Mouse (Mus musculus) heart, embryonic 11.5 days (tissue): Measurements from ENCODE around the gene Dnlz. TPM values are rescaled to one million over a fixed set of nuclear protein-coding genes. Genes with fewer than 3 reads are reported as not detected.
"Not testable (repeated sequence)": the region's sequence is repeated elsewhere in the genome, so short reads cannot be mapped to it uniquely, and the experiment has no call there.

ENCODE experiments used
- ATAC-seq: fragments of 200-750 bp; cut with Nextera tagmentation; replicated peaks from 2 replicates; pipeline ENCODE4 v1.8.0; 2017; ENCODE audit warnings: moderate library complexity; ENCODE audit not compliant: insufficient number of reproducible peaks, low FRiP score, low TSS enrichment
- H3K27ac ChIP-seq: fragments of 300-500 bp; sonication (generic); 2 replicates; pipeline ENCODE4 v1.5.1; 2014; ENCODE audit warnings: mild to moderate bottlenecking, low read depth, low read length
- H3K27me3 ChIP-seq: fragments of 300-500 bp; sonication (generic); 2 replicates; pipeline ENCODE4 v1.6.1; 2014; ENCODE audit warnings: mild to moderate bottlenecking, low read length, mixed read lengths; ENCODE audit not compliant: control insufficient read depth, insufficient read depth
- H3K36me3 ChIP-seq: fragments of 300-500 bp; sonication (generic); 2 replicates; pipeline ENCODE4 v1.6.1; 2014; ENCODE audit warnings: mild to moderate bottlenecking, low read length, moderate library complexity, mixed read lengths; ENCODE audit not compliant: control insufficient read depth, insufficient read depth
- H3K4me1 ChIP-seq: fragments of 300-500 bp; sonication (generic); 2 replicates; pipeline ENCODE4 v1.6.1; 2014; ENCODE audit warnings: low read length; ENCODE audit not compliant: control insufficient read depth, insufficient read depth
- H3K4me2 ChIP-seq: fragments of 300-500 bp; sonication (generic); 2 replicates; pipeline ENCODE4 v1.6.1; 2014; ENCODE audit warnings: mild to moderate bottlenecking, moderate library complexity
- H3K4me3 ChIP-seq: fragments of 300-500 bp; sonication (generic); 2 replicates; pipeline ENCODE4 v1.5.1; 2014; ENCODE audit warnings: low read depth, low read length
- H3K9ac ChIP-seq: fragments of 300-500 bp; sonication (generic); 2 replicates; pipeline ENCODE4 v1.6.1; 2014; ENCODE audit warnings: mild to moderate bottlenecking, low read depth, low read length, moderate library complexity
- H3K9me3 ChIP-seq: fragments of 300-500 bp; sonication (generic); replicated peaks from 2 replicates; pipeline ENCODE4 v1.6.1; 2016; ENCODE audit warnings: low read length; ENCODE audit not compliant: control insufficient read depth
- WGBS: fragments of 180-500 bp; shearing (Covaris S2); extraction: QIAGEN DNeasy Blood & Tissue Kit; methylation state at CpG from one replicate; pipeline ENCODE4 v1.1.7; 2014; ENCODE audit not compliant: insufficient replicate concordance; 5-methylcytosine and 5-hydroxymethylcytosine counted together
- polyA plus RNA-seq: library from polyadenylated mRNA; unstranded; fragments of >200 nt; fragmentation: Nextera tagmentation; extraction: Ambion mirVana; gene quantifications from 2 replicates; pipeline ENCODE4 v1.2.1, GENCODE M21; 2014

The Dnlz gene
- polyA plus RNA-seq, 1 experiment from 2014 or later = 26.3 TPM

GRCm38 (mm10) chr2:26388682-26389153, 36.8 kb upstream of the Dnlz start:
- no peaks in the 10 kb centered on the region for H3K27me3 ChIP-seq
- H3K4me2 ChIP-seq = peak overlapping the region; percentile 90
- ATAC-seq = peak; percentile 56
- peak overlapping the region; percentile 97 for H3K4me3 ChIP-seq
- H3K9me3 ChIP-seq = no peaks in the 10 kb centered on the region
- H3K4me1 ChIP-seq = peaks cover 9% of the 10 kb centered on the region
- peak overlapping the region; percentile 50; the same call in 1 of the 2 replicates for H3K27ac ChIP-seq
- WGBS = under 1% methylated on average over 40 of the region's 45 CpGs
- peaks cover 47% of the 10 kb centered on the region for H3K36me3 ChIP-seq
- peak overlapping the region; percentile 82 for H3K9ac ChIP-seq

DNA sequence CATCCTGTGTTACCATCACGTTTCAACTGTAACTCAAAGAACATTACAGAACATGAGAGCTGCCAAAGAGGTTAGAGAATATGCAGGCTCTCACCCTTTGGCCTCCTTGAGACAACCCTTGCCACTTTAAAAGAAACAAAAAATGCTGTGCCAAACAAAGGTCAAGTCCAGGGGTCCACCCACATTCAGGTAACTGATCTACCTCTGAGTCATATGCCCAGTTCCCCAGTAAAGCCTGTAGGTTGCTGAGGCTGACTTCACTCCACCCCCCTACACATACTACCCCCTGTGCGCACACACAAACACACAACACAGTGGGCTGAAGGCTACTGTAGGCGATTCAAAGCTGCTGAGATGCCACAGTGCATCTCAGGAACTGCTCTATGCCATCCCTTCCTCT, 35.8 kb upstream of the Dnlz start:
- Histone ChIP-seq H3K4me1 (peaks cover 9% of the 10 kb centered on the region), H3K27me3 (no peaks in the 10 kb centered on the region), H3K9ac (no peak overlapping the region), H3K9me3 (no peaks in the 10 kb centered on the region), H3K4me2 (peak overlapping the region; percentile 90), H3K27ac (no peak overlapping the region), H3K36me3 (peaks cover 48% of the 10 kb centered on the region), H3K4me3 (no peak overlapping the region)
- no peak for ATAC-seq
- 83% methylated on average over 3 of the region's 3 CpGs for WGBS

DNA sequence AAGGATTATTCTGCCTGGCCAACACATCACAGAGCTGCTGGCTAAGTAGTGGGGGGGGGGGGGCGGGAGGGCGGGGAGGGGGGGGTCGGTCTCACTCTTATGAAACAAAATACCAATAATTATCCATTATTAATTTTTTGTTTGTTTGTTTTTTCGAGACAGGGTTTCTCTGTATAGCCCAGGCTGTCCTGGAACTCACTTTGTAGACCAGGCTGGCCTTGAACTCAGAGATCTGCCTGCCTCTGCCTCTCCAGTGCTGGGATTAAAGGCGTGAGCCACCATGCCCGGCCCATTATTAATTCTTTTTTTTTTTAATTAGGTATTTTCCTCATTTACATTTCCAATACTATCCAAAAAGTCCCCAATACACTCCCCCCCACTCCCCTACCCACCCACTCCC, 29.0 kb upstream of the Dnlz start:
- ATAC-seq = 0 out of 2 replicates have a peak, but pooled peaks have one; percentile 6
- H3K4me3 ChIP-seq = peak overlapping the region; percentile 89
- peak overlapping the region; percentile 85 for H3K9ac ChIP-seq
- H3K27me3 ChIP-seq, H3K9me3 ChIP-seq, H3K4me1 ChIP-seq, H3K27ac ChIP-seq: not testable (repeated sequence)
- 30% methylated on average over 6 of the region's 6 CpGs for WGBS
- H3K36me3 ChIP-seq = peaks cover 41% of the 10 kb centered on the region
- H3K4me2 ChIP-seq = peak overlapping the region; percentile 92

GRCm38 (mm10) chr2:26380131-26380771, 28.3 kb upstream of the Dnlz start, which contains the start of gene Snapc4:
Gene Snapc4, minus strand, starts transcription at chr2:26380653.
- H3K36me3 ChIP-seq = peaks cover 42% of the 10 kb centered on the region
- under 1% methylated on average over 38 of the region's 38 CpGs for WGBS
- peak; percentile 87 for ATAC-seq
- H3K4me1 ChIP-seq = peaks cover 4% of the 10 kb centered on the region
- no peaks in the 10 kb centered on the region for H3K27me3 ChIP-seq
- H3K9ac ChIP-seq = peak within 1 kb of the TSS; percentile 85
- no peak within 1 kb of the TSS for H3K27ac ChIP-seq
- H3K4me2 ChIP-seq = peak within 1 kb of the TSS; percentile 92
- peak within 1 kb of the TSS; percentile 89 for H3K4me3 ChIP-seq
- no peaks in the 10 kb centered on the region for H3K9me3 ChIP-seq

DNA sequence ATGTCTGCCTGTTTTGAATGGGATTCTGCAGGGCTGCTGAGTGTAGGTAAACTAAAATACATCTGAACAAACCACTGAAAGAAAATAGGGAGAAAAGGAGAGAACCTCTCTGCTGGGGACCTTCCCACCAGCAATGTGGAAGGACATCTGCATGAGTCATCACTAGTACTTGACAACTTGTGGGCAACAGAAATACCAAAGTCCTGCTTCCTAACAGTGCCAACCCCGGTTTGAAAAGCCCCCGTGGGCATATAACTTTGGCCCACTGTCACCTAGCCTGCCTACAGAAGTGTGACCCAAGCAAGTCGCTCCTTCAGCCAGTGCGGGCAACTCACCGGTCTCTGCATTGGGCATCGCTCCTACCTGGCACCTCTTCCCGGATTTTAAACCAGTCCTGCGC, 20.5 kb upstream of the Dnlz start:
- Histone ChIP-seq H3K9ac (no peak overlapping the region), H3K4me1 (no peaks in the 10 kb centered on the region), H3K4me3 (no peak overlapping the region), H3K27ac (no peak overlapping the region), H3K36me3 (peaks cover 49% of the 10 kb centered on the region), H3K9me3 (no peaks in the 10 kb centered on the region), H3K27me3 (no peaks in the 10 kb centered on the region), H3K4me2 (no peak overlapping the region)
- ATAC-seq = no peak
- WGBS = 88% methylated on average over 8 of the region's 8 CpGs

GRCm38 (mm10) chr2:26368572-26368971, 16.7 kb upstream of the Dnlz start:
- Histone ChIP-seq H3K4me3 (no peak overlapping the region), H3K9ac (no peak overlapping the region), H3K36me3 (peaks cover 43% of the 10 kb centered on the region), H3K4me1 (peaks cover 4% of the 10 kb centered on the region; the same call in 1 of the 2 replicates), H3K4me2 (no peak overlapping the region), H3K27me3 (no peaks in the 10 kb centered on the region), H3K27ac (no peak overlapping the region), H3K9me3 (no peaks in the 10 kb centered on the region)
- no peak for ATAC-seq
- WGBS = 73% methylated on average over 1 of the region's 1 CpGs

- ATAC-seq = no peak
- Histone ChIP-seq H3K27ac (no peak overlapping the region), H3K4me3 (no peak overlapping the region), H3K36me3 (peaks cover 37% of the 10 kb centered on the region), H3K4me1 (peaks cover 4% of the 10 kb centered on the region; the same call in 1 of the 2 replicates), H3K9ac (no peak overlapping the region), H3K9me3 (no peaks in the 10 kb centered on the region), H3K4me2 (no peak overlapping the region), H3K27me3 (no peaks in the 10 kb centered on the region)
- WGBS = 87% methylated on average over 6 of the region's 6 CpGs
Observed at GRCm38 (mm10) chr2:26367911-26368310, 16.0 kb upstream of the Dnlz start.

- H3K9ac ChIP-seq = no peak overlapping the region
- no peak overlapping the region for H3K4me3 ChIP-seq
- 71% methylated on average over 10 of the region's 10 CpGs for WGBS
- ATAC-seq = no peak
- H3K9me3 ChIP-seq = no peaks in the 10 kb centered on the region
- peaks cover 4% of the 10 kb centered on the region; the same call in 1 of the 2 replicates for H3K4me1 ChIP-seq
- H3K4me2 ChIP-seq = no peak overlapping the region
- H3K27ac ChIP-seq = peak overlapping the region; percentile 5
- peaks cover 26% of the 10 kb centered on the region for H3K36me3 ChIP-seq
- H3K27me3 ChIP-seq = no peaks in the 10 kb centered on the region
Observed at GRCm38 (mm10) chr2:26364738-26365465, 13.0 kb upstream of the Dnlz start.
